Mouse (Mus musculus): Measurements from ENCODE around the gene Hmcn1.

The Hmcn1 gene

DNA sequence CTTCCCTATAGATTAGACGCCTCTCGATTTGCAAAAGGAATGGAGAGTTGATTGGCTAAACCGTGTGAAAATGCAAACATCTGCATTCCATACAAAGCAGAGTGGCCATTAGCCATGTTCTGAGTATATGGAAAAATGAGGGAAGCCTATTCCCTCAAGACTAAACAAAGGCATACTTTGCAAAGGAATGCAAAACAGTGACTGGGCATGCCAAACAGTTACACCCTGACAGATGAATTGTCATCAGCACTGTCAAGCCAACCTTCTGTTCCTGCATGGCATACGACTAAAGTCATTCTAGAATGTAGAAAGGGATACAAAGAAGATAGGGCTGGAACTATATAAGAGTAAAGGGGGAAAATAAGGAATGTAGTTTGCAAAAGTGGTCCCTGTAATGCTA is 115.3 kb downstream of the Hmcn1 start:
- DNase-seq (ENCODE audit: low spot score in 2 of 2), result no peak

DNA sequence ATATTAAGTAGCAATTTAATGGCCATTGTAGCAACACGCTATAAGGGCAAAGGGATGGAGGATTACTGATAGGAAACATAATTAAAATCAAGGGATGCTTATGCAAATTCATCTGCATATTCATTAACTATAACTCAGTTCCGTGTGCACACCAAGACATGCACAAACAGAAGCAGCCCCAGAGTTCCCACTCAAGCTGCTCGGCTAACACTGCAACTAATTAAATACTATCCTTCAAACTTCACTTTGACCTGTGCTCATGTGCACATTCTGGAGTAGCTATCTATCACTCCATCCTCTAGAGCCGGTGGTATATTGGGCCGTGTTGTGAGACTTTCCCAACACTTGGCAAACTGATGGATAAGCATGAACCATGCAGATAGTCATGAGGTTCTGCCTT is 119.2 kb downstream of the Hmcn1 start:
- DNase-seq (ENCODE audit: low spot score in 2 of 2), result no peak

DNA sequence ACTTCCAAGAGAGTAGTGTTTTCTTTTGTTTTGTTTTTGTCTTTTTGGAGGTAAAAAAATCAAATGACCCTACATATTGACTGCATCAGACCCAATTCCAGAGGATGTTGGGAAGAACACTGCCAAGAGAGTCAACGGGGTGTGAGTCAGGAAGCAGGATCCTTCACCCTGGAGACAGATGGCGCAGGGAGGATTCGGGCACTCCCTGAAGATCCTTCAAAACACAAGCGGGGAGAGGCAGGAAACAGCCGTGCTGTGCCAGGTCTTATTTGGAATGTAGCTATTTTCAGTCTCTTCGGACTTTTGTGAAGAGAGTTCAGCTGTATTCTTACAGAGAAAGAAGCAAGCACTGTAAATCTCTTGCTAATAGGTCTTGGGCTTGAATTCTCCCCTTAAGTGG is 120.0 kb downstream of the Hmcn1 start:
- peak; percentile 13 to 15 for DNase-seq (ENCODE audit: low spot score in 2 of 2)

DNA sequence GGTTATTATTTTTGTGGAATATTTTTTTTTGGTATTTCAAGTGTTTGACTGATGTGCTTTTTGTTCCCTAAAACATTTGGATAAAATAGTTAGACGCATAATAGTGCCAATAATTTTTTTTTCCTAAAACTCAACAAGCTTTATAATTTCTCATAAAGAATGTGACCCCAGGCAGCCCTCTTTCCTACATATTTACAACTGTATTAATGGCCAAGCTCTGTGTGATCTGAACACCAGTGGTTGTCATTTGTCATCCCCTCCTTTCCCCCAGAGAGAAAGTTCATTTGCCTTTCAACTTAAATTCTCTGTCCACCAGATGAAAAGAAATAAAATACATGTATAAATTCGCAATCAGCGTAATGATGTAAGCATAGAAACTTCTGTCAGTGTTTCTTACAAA is 121.1 kb downstream of the Hmcn1 start:
- no peak for DNase-seq (ENCODE audit: low spot score in 2 of 2)

DNA sequence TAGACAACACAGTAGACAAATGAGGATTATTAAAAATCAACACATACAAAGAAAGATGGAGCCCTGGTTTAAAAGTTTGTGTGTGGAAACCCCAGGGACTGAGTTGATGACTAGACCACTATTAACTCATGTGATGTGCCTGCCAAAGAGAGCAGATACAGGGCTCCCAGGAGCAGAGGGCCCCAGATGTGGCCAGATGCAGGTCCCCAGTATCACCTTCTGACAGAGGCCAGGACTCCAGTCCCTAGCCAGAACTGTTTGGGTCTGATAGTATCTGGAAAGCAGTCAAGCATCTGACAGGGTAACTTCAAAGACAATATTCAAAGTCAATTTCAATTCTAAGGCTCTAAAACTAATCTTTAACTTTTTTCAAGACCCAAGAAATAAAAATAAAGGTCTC is 124.0 kb downstream of the Hmcn1 start:
- no peak for DNase-seq (ENCODE audit: low spot score in 2 of 2)

DNA sequence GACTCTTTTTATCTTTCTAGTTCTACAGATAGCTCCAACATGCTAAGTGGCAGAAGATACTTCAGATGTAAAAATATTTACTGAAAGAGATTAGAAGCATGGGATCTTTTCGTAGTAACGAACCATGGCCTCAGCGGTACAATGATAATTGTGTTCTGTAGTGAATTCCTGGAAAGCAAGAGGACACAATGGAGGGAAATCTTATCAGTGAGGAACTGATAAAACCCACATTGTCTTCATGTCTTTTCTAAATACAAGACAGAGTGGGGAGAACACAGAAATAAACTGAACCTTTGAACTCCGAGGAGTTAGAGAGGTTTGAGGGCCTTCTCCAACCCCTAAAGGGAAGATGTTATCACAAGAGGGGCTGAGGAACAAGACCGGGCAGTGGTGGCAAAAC is 126.6 kb downstream of the Hmcn1 start:
- DNase-seq (ENCODE audit: low spot score in 2 of 2), result no peak

DNA sequence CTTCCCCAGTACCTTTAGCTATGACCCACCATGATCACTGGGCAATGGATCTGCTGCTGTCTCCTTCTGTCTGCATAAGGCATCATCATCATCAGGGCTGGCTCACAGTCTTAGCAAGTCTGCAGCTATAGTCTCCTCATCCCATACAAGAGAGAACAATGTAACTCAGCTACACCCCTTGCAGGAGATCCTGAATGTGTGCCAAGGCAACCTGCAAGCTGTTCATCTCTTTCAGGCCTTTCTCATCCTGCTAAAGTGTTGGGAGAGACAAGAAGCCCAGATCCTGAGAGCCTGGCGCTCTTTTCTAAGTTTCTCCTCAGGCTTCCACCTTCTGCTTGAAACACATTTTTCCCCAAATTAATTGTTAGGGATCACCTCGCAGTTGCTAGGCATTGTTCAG is 135.5 kb downstream of the Hmcn1 start:
- no peak for DNase-seq (ENCODE audit: low spot score in 2 of 2)

DNA sequence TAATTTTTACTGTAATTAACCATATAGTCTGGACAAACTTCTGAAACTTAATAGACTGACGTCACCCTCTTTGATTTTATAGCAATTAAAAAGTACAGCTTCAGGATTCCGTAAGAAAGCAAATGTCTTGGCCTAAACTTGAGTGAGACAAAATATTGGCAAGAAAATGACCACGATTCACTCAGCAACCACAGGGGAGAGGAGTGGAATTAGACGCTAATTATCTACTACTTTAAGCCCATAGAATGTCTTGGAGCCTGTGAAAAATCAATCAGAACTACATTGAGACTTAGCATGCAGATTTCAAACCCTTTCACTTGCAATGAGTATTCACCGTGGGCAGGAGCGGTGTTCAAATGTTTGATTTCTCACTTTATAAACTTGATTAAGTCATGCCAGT is 159.8 kb downstream of the Hmcn1 start:
- DNase-seq (ENCODE audit: low spot score in 2 of 2), result no peak

DNA sequence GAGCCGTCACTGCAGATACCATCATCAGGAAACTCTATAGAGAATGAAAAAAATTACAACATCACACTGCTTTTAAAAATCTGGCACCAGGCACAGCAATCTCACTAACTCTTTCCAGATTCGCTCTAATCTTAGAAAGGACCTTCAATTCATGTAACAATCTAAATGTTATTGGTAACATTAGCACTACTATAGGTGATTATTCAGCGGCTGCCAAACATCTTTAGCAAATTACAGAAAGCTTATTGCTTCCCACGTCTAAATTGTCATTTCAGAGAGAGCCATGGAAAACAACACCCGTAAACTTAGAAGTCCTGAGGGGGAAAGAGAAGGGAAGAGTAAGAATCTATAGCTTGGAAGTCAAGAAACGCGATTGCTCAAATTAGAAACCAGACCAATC is 163.4 kb downstream of the Hmcn1 start:
- no peak for DNase-seq (ENCODE audit: low spot score in 2 of 2)

DNA sequence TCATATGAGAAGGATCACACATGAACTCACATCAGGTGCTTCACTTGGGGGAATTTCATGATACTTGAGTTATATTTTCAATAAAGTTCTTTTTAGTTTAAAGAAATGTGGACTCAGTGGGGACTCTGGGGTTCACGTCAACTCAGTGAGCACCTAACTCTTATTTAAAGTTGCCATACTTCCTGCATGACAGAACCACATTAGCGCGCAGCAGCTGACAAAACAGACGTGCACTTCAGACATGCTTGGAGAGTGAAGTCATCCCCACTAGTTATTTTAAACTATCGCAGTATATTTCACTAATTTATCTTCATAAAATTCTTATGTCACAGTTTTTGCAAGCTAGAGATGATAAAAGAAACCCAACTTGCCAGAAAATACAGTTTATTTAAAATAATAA is 166.1 kb downstream of the Hmcn1 start:
- no peak for DNase-seq (ENCODE audit: low spot score in 2 of 2)

DNA sequence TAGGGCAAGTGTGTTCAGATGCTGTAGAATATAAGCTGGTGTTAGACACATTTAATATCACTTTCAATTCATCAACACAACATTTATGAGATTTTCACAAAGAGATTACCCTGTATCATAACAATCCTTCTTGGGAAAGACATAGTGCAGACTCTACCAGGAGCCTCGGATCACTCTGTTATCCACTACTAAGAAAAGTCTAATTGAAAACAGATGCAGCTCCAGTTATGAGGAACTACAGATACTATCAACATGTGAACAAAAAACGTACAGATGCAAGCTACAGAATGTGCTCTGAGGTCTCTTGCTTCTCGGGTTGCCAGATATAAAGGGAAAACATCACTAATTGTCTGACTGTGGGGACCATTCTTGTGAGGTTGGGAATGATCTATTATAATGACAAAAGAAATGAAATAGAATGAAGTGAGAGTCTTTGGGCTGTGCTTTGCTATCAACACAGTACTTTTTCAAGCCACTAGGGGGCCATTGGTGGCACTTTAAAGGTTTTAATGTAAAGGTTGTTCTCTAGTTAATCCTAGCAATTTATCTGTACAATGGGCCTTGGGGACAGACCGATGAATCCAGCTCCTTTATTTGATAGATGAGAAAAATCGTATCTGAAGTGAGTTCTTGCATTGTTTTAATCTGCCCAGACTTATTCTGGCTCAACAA is 168.8 kb downstream of the Hmcn1 start:
- DNase-seq (ENCODE audit: low spot score in 2 of 2), result no peak

DNA sequence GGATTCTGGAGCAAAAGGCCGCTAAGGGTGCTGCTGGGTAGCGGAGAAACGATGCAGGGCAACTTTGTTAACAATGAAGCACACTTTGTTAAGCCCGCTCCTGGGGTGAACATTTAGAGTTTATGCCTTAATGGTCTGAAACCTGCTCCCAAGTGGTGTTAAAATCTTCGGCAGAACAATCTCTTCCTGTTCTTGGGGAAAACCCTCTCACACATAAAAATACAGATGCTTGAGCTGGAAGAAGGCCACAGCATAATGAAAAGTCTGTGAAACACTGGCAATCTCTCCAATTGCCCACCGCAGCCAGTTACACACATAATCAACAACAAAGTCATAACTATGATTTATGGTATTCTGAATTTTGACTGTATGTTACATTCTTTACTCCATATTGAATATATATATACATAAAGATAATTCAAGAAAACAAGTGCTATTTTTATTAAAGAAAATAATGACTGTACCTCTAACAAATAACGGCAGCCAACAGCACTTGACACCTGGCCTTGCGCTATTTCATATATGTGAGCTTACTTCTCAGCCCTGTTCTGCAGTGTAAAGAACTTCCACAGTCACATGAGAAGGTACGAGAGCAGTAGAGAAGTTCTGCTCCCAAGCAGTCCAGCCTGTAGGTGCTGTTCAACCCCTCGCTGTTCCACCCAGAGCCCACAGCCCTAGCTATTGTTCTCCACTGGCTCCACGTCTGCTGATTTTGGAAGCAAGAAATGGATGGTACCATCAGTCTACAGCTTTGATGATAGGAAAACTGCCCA is 177.0 kb downstream of the Hmcn1 start:
- DNase-seq (ENCODE audit: low spot score in 2 of 2), result no peak

DNA sequence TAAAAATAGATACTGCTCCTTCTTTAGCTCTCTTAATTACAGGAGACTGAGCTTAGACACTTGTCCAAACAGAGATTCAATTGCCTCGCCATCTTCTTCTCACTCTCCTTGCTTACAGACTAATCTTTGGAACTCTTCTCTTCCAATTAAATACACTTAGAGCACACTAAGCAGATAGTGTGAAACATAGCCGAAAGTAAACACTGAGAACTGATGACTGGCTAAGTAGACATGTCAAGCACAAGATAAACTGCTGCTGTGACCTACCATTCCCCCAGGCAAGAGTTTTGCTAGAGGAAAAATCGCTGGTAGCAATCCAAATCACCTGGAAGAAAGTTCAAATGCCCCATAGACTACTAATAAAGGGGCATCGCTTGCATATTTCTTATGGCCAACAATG is 178.3 kb downstream of the Hmcn1 start:
- no peak for DNase-seq (ENCODE audit: low spot score in 2 of 2)

DNA sequence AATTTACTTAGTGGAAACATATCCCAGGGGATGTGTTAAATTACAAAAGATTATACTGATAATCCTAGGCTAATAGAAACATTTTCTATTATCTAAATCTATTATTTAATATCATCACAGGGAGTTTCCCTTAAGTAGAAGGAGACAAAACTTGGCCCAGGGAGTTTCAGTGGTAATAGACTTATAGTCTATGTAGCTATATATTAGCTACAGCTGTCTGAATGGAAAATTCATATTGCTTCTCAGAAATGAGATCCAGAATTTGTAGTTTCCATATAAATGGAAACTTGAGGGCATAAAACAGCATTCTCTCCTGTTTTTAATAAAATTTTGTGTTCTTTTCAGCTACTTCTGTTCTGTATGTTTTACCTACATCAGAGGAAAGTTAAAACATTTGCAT is 179.9 kb downstream of the Hmcn1 start:
- no peak for DNase-seq (ENCODE audit: low spot score in 2 of 2)

DNA sequence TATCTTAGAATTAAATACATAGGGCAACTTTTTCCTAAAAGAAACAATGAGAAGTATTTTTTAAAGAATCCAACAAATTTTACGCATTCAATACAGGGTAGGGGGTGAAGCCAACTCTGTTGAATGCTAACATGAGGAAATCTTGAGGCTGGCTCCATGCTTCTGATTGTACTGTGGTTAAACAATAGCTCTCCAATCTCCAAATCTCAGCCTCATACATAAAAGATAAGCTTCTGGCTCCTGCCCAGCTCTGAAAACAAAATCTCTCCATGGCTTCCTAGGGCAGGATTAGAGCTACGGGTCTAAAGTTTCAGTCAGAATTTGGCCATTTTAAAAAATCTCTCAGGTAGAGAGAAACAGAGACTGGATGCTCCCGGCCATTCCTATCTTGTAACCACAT is 186.4 kb downstream of the Hmcn1 start:
- no peak for DNase-seq (ENCODE audit: low spot score in 2 of 2)

DNA sequence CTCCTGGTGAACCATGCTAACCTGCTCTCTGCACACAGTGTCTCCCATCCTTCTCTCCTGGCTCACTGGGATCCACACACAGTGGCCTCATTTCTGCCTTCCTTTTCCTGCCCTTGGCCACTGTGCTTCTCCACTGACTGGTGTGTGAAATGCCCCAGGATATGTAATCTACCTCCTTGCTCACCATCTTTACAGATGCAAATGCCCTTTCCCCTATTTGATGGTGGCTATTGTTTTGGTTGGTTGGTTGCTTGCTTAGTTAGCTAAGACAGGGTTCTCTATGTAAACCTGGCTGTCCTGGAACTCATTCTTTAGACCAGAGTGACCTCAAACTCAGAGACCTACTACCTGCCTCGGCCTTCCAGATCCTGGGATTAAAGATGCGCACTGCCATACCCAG is 187.8 kb downstream of the Hmcn1 start:
- DNase-seq (ENCODE audit: low spot score in 2 of 2), result no peak

DNA sequence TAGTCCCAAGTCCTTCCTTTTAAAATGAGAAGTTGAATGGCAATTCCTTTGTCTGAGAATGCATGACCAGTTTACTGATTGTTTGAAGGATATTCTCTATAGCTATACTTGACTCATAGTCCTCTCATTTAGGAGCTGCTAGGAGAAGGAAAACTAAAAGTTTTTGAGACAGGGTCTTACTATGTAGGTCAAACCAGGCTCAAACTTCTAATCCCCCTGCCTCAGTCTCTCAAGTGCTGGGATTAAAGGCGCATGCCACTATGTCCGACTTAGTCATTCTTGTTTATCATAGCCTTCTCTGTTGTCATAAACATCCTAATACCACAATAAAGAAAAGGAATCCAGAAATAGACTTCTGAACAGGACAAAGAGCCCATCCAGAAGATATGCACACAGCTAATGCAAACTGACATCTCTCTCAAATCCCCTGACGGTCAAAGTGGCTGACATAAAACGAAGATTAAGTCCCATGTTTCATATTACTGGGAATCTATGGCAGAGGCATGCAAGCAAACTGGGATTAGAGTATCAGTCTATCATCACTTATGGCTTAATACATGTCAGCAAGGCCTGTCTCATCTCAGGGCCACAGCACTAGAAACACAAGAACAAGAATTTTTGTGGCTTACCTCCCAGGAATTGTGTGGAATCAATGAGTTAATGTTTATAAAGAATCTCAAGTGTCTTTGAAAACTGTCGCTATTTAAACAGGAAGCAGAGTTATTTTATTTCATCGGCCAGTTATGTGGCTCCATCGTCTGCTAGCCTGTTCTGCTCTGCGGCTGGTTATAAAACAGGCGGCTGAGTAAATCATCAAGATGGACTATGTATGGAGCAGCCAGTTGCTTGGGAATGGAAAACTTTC is 188.8 kb downstream of the Hmcn1 start:
- DNase-seq (ENCODE audit: low spot score in 2 of 2), result no peak

DNA sequence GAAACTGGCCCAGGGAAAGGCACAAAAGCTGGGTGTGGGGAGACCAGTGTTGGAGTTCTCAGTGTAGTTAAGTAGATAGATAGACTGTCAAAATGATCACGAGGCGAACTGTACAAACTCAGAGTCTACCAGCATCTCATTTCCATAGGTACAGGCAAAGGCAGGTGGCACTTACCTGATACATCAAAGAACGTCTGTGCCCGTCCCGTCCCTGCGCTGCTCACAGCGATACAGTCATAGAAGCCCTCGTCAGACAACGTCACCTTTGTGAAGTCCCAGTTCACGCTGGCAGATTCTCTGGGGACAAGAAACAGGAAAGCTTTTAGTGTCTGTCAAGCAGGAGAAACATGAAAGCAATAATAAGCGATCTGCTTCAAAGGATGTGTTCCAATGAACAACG is 190.6 kb downstream of the Hmcn1 start:
- DNase-seq (ENCODE audit: low spot score in 2 of 2), result no peak

DNA sequence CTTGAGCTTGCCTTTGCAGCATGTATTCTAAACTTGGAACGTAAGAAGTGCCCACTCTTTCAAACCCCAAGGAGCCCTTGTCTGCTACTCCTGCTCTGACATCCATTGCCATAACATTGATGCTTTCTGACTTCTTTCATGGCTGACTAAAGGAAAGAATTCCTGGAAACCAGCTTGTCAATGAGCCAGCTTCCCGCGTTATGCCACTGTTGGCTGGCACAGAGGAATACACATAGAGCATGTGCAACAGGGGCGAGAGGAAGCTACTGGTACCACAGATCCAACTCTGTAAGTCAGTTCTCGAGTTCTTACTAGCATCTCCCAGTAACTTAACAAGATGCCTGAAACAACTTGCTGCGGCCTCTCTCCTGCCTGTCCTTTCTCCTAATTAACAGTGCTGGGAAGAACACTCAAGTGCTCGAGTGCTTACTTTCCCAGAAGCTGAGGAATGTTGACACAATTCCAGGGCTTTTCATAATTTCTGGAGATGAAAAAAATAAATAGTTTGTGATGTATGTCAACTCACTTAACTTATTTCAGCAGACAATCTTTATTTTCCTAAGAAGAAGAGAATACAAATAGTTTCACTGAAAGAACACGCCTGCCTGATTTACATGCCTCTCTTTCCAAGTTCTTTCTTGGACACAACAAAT is 192.5 kb downstream of the Hmcn1 start:
- no peak for DNase-seq (ENCODE audit: low spot score in 2 of 2)

DNA sequence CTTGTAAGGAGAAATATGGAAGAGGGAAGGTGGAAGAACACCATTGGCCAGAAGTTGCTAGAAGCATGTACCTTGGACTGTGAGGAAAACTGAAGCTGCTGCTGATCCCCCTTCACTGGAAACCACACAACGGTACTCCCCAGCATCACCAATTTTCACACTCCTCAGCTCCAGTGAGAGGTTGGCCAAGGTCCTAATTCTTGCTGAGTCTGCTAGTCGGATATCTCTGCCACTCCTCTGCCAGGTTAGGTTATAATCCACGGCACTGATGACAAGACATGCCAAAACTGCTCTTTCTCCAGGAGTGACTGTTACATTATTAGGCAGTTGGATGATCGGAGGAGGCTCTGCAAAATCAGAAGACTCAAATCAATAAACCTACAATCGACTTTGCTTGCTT is 194.6 kb downstream of the Hmcn1 start:
- no peak for DNase-seq (ENCODE audit: low spot score in 2 of 2)

DNA sequence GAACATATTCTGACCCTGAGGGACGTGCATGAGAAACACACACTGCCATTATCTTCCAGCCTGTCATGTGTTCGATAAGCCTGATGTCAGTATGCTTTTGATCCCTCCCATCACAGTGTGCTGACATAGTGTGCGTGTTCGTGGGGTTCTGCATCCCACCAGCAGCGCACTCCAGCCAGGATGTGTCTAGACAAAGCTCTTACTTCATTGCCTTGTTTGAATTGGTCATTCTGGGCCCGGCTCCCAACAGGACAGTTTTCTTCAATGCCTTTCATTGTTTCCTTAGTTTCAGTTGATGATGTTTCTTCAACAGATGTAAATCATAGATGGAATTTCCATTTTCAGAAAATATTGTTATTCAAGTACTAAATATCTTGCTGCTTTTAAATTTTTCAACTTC is 206.5 kb downstream of the Hmcn1 start:
- no peak for DNase-seq (ENCODE audit: low spot score in 2 of 2)

Data from frontal cortex, postnatal 36 days (tissue).